Mouse (Mus musculus) midbrain, embryonic 14.5 days (tissue): ENCODE data around the gene Ceacam19. TPM values are rescaled to one million over a fixed set of nuclear protein-coding genes. Genes with fewer than 3 reads are reported as not detected.

Experiments used
- ATAC-seq: fragments of 200-750 bp; cut with Nextera tagmentation; 2 replicates; pipeline ENCODE4 v1.8.0; 2017; ENCODE audit warnings: moderate number of reproducible peaks, moderate library complexity; ENCODE audit not compliant: low FRiP score, low TSS enrichment
- DNase-seq: peaks from one replicate; pipeline ENCODE4 v3.0.0-alpha.2; 2015
- H3K27ac ChIP-seq: fragments of 300-500 bp; sonication (generic); replicated peaks from 2 replicates; pipeline ENCODE4 v1.5.1; 2014; ENCODE audit warnings: mild to moderate bottlenecking, low read depth, low read length, moderate library complexity
- H3K27me3 ChIP-seq: fragments of 300-500 bp; sonication (generic); 2 replicates; pipeline ENCODE4 v1.6.1; 2014; ENCODE audit warnings: low read length, control low read depth, mixed read lengths; ENCODE audit not compliant: control insufficient read depth, insufficient read depth
- H3K36me3 ChIP-seq: fragments of 300-500 bp; sonication (generic); 2 replicates; pipeline ENCODE4 v1.6.1; 2014; ENCODE audit warnings: low read length, control low read depth; ENCODE audit not compliant: control insufficient read depth, insufficient read depth
- H3K4me1 ChIP-seq: fragments of 300-500 bp; sonication (generic); 2 replicates; pipeline ENCODE4 v1.6.1; 2014; ENCODE audit warnings: mild to moderate bottlenecking, antibody characterized with exemption, low read length, control low read depth; ENCODE audit not compliant: control insufficient read depth, insufficient read depth
- H3K4me2 ChIP-seq: fragments of 300-500 bp; sonication (generic); 2 replicates; pipeline ENCODE4 v1.6.1; 2014; ENCODE audit warnings: mild to moderate bottlenecking, low read length, moderate library complexity
- H3K4me3 ChIP-seq: fragments of 300-500 bp; sonication (generic); replicated peaks from 2 replicates; pipeline ENCODE4 v1.5.1; 2014; ENCODE audit warnings: low read depth, low read length
- H3K9ac ChIP-seq: fragments of 300-500 bp; sonication (generic); replicated peaks from 2 replicates; pipeline ENCODE4 v1.6.1; 2014; ENCODE audit warnings: mild to moderate bottlenecking, low read length, moderate library complexity
- H3K9me3 ChIP-seq: fragments of 300-500 bp; sonication (generic); 2 replicates; pipeline ENCODE4 v1.6.1; 2016; ENCODE audit warnings: low read length, control low read depth, mixed read lengths; ENCODE audit not compliant: control insufficient read depth
- whole genome bisulfite sequencing: fragments of 180-500 bp; shearing (Covaris S2); extraction: QIAGEN DNeasy Blood & Tissue Kit; methylation state at CpG from one replicate; pipeline ENCODE4 v1.1.7; 2014; 5-methylcytosine and 5-hydroxymethylcytosine counted together
- polyA plus RNA-seq: library from polyadenylated mRNA; unstranded; fragments of >200 nt; fragmentation: Nextera tagmentation; extraction: Ambion mirVana; gene quantifications from 2 replicates; pipeline ENCODE4 v1.2.1, GENCODE M21; 2014

Ceacam19 gene
- polyA plus RNA-seq, 1 experiment from 2014 or later, result not detected

- 70% methylated on average over 3 of the region's 3 CpGs for WGBS
- H3K9me3 ChIP-seq, result no peaks in the 10 kb centered on the region
- H3K36me3 ChIP-seq, result no peaks in the 10 kb centered on the region
- H3K27ac ChIP-seq, result no peak overlapping the region
- DNase-seq, result no peak
- H3K4me1 ChIP-seq, result no peaks in the 10 kb centered on the region
- H3K4me3 ChIP-seq, result no peak overlapping the region
- no peaks in the 10 kb centered on the region for H3K27me3 ChIP-seq
- H3K9ac ChIP-seq, result no peak overlapping the region
- no peak for ATAC-seq
- H3K4me2 ChIP-seq, result no peak overlapping the region
Measured at GRCm38 (mm10) chr7:19836843-19837242, 50.9 kb downstream of the Ceacam19 start.

GRCm38 (mm10) chr7:19834055-19834454, 53.7 kb downstream of the Ceacam19 start:
- 59% methylated on average over 3 of the region's 3 CpGs for WGBS

GRCm38 (mm10) chr7:19831837-19832236, 55.9 kb downstream of the Ceacam19 start:
- Histone ChIP-seq H3K4me2 (no peak overlapping the region), H3K36me3 (no peaks in the 10 kb centered on the region), H3K4me1 (no peaks in the 10 kb centered on the region), H3K27me3 (no peaks in the 10 kb centered on the region), H3K9ac (no peak overlapping the region), H3K27ac (no peak overlapping the region), H3K4me3 (no peak overlapping the region), H3K9me3 (0 out of 2 replicates have a peak, but pooled peaks cover 3% of the 10 kb centered on the region)
- ATAC-seq (no peak), DNase-seq (no peak)
- 54% methylated on average over 9 of the region's 9 CpGs for WGBS

More at GRCm38 (mm10) chr7:19834055-19834454, 53.7 kb downstream of the Ceacam19 start:
- DNase-seq (no peak), ATAC-seq (no peak)
- H3K4me1 ChIP-seq, result no peaks in the 10 kb centered on the region
- H3K9me3 ChIP-seq, result 0 out of 2 replicates have a peak, but pooled peaks cover 3% of the 10 kb centered on the region
- H3K9ac ChIP-seq, result no peak overlapping the region
- H3K27me3 ChIP-seq, result no peaks in the 10 kb centered on the region
- H3K4me3 ChIP-seq, result no peak overlapping the region
- H3K36me3 ChIP-seq, result no peaks in the 10 kb centered on the region
- no peak overlapping the region for H3K27ac ChIP-seq
- H3K4me2 ChIP-seq, result no peak overlapping the region

GRCm38 (mm10) chr7:19830682-19831156, 57.0 kb downstream of the Ceacam19 start:
- H3K36me3 ChIP-seq, result no peaks in the 10 kb centered on the region
- no peak overlapping the region for H3K9ac ChIP-seq
- no peak overlapping the region for H3K27ac ChIP-seq
- H3K4me2 ChIP-seq, result no peak overlapping the region
- H3K27me3 ChIP-seq, result no peaks in the 10 kb centered on the region
- no peak for ATAC-seq
- H3K4me3 ChIP-seq, result no peak overlapping the region
- H3K9me3 ChIP-seq, result 0 out of 2 replicates have a peak, but pooled peaks cover 3% of the 10 kb centered on the region
- no peak for DNase-seq
- WGBS, result 34% methylated on average over 13 of the region's 13 CpGs
- no peaks in the 10 kb centered on the region for H3K4me1 ChIP-seq

- H3K4me3 ChIP-seq, result no peak overlapping the region
- 0 out of 2 replicates have a peak, but pooled peaks cover 2% of the 10 kb centered on the region for H3K27me3 ChIP-seq
- no peaks in the 10 kb centered on the region for H3K4me1 ChIP-seq
- H3K27ac ChIP-seq, result no peak overlapping the region
- 0 out of 2 replicates have a peak, but pooled peaks cover 3% of the 10 kb centered on the region for H3K9me3 ChIP-seq
- H3K36me3 ChIP-seq, result no peaks in the 10 kb centered on the region
- DNase-seq (no peak), ATAC-seq (no peak)
- no peak overlapping the region for H3K9ac ChIP-seq
- 81% methylated on average over 3 of the region's 3 CpGs for WGBS
- H3K4me2 ChIP-seq, result no peak overlapping the region
Measured at GRCm38 (mm10) chr7:19829694-19830093, 58.1 kb downstream of the Ceacam19 start.

GRCm38 (mm10) chr7:19826756-19827155, 61.0 kb downstream of the Ceacam19 start:
- 42% methylated on average over 6 of the region's 6 CpGs for WGBS
- no peak overlapping the region for H3K4me3 ChIP-seq
- no peak overlapping the region for H3K27ac ChIP-seq
- H3K36me3 ChIP-seq, result no peaks in the 10 kb centered on the region
- 0 out of 2 replicates have a peak, but pooled peaks cover 3% of the 10 kb centered on the region for H3K9me3 ChIP-seq
- peaks cover 4% of the 10 kb centered on the region for H3K4me1 ChIP-seq
- H3K9ac ChIP-seq, result no peak overlapping the region
- DNase-seq (no peak), ATAC-seq (no peak)
- H3K4me2 ChIP-seq, result no peak overlapping the region
- peaks cover 32% of the 10 kb centered on the region for H3K27me3 ChIP-seq

Other genes with a start within 250 kb of the Ceacam19 start
- 132 and 134 TPM in 2 replicates for gene Clptm1, start 222.9 kb downstream of the Ceacam19 start, polyA plus RNA-seq
- gene Apoc2, start 210.0 kb downstream of the Ceacam19 start, polyA plus RNA-seq, result 0.37 TPM in 1 of 2 replicates, not detected in the other
- gene Gm44805, start 206.5 kb downstream of the Ceacam19 start, polyA plus RNA-seq, result not detected in 2 replicates
- not detected in 2 replicates for gene Apoc4, start 206.5 kb downstream of the Ceacam19 start, polyA plus RNA-seq
- gene Apoc1, start 195.3 kb downstream of the Ceacam19 start, polyA plus RNA-seq, result 1.7 and 2.0 TPM in 2 replicates
- gene Apoe, start 188.8 kb downstream of the Ceacam19 start, polyA plus RNA-seq, result 163 and 265 TPM in 2 replicates
- gene Tomm40, start 172.5 kb downstream of the Ceacam19 start, polyA plus RNA-seq, result 120 and 121 TPM in 2 replicates
- 41.1 and 46.1 TPM in 2 replicates for gene Nectin2, start 137.5 kb downstream of the Ceacam19 start, polyA plus RNA-seq
- 4.5 and 7.8 TPM in 2 replicates for gene Bcam, start 116.9 kb downstream of the Ceacam19 start, polyA plus RNA-seq
- not detected in 2 replicates for gene Cblc, start 91.2 kb downstream of the Ceacam19 start, polyA plus RNA-seq
- gene Bcl3, start 65.2 kb downstream of the Ceacam19 start, polyA plus RNA-seq, result 0.77 and 1.2 TPM in 2 replicates
- 9.9 and 13.6 TPM in 2 replicates for gene Gm19345, start 36.0 kb downstream of the Ceacam19 start, polyA plus RNA-seq
- gene Ceacam16, start 26.7 kb downstream of the Ceacam19 start, polyA plus RNA-seq, result 0.90 TPM in 1 of 2 replicates, not detected in the other
- gene Pvr, start 33.2 kb upstream of the Ceacam19 start, polyA plus RNA-seq, result 4.9 and 8.2 TPM in 2 replicates
- not detected in 2 replicates for gene Igsf23, start 62.8 kb upstream of the Ceacam19 start, polyA plus RNA-seq
- gene Ceacam20, start 77.4 kb upstream of the Ceacam19 start, polyA plus RNA-seq, result not detected in 2 replicates
- gene Nlrp9b, start 103.5 kb upstream of the Ceacam19 start, polyA plus RNA-seq, result not detected in 2 replicates
- not detected in 2 replicates for gene Vmn1r91, start 211.7 kb upstream of the Ceacam19 start, polyA plus RNA-seq
- not detected in 2 replicates for gene Gm16442, start 234.6 kb upstream of the Ceacam19 start, polyA plus RNA-seq